Mouse (Mus musculus): ENCODE results near the gene 2610528J11Rik. TPM values are rescaled to one million over a fixed set of nuclear protein-coding genes. Genes with fewer than 3 reads are reported as not detected.
"Not testable (repeated sequence)": the region's sequence is repeated elsewhere in the genome, so short reads cannot be mapped to it uniquely, and the experiment has no call there.

2610528J11Rik gene
- total RNA-seq, 4 experiments from 2014 or later, result not detected

DNA sequence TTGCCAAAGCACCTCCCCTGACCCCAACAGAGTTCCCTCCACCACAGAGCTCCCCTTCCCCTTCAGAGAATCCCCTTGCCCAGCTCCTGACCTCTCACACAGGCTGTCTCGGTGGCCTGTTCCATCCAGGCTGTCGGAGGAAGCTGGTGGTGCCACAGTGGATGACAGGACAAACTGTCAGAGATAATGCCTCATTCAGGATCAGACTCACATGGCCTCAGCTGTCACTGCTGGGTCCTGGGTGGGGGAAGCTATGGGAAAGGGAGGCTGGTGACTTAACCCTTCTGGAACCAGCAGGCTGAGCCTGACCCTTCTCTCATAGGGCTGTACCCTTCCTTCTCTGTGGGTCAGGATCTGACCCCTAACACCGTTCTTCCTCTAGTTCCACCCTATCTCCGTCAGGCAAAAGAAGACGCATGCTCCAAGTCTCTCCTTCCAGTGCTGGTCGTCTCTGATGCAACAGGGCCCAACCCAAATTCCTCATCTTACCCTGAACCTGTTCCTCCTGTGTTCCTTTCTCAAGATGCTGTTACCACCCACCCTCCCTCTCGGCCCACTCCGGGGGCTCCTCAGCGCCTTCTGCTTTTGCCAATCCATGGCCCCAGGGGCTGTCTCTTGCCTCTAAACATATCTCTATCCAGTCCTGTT, 15.8 kb downstream of the 2610528J11Rik start:
- no peak for DNase-seq (ENCODE audit: low spot score in 2 of 2)

DNA sequence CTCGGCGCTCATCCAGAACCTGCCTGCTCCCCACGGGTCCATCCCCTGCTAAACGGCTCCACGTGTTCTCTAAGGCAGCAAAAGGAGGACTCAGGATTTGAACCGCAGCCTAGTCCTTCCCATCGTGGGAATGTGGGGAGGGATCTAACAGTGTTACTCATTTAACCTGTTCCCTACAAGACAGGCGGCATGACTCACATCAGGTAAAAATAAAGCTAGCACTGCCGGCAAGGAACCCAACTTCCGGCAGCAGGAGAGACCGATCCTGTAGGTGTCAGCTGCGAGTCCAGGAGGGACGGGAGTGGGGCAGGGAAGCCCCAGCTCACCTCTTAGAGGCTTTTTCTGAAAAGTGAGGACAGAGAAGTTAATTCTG, 16.3 kb downstream of the 2610528J11Rik start:
- DNase-seq (ENCODE audit: low spot score in 2 of 2), result peak; percentile 34 to 61

DNA sequence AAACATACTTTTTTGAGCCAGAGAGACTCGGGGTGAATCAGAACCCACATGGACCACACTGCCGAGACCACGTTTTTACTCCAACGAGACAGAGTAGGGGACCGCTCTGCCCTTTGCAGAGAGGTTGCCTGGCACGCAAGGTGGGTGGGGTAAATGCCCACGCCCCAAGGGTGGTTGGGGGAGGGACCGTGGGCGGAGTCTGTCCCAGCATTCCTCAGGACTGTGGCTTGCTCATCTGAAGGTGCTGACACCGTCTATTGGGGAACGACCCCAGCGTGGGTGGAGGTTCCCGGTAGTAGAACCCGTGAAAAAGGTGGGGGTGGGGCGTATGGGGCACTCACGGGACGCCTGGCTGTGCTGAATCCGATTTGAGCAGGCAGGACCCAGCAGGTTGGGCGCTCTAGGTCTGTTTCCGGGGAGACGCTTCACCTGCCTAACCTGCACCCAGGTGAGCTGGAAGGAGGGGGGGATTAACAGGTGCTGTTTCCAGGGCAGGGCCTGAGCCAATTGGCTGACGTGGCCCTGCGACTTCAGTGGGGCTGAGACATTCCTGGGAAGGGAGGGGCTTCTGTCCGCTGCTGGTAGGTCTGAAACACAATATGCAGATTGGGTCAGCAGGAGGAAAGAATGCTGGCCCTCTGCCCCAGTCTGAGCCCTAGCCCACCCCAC, 16.9 kb downstream of the 2610528J11Rik start, which contains the start of gene Tmem125:
Gene Tmem125, minus strand, starts transcription at position 453 of the 669 bp plus-strand sequence.
- DNase-seq (ENCODE audit: low spot score in 2 of 2), result no peak

DNA sequence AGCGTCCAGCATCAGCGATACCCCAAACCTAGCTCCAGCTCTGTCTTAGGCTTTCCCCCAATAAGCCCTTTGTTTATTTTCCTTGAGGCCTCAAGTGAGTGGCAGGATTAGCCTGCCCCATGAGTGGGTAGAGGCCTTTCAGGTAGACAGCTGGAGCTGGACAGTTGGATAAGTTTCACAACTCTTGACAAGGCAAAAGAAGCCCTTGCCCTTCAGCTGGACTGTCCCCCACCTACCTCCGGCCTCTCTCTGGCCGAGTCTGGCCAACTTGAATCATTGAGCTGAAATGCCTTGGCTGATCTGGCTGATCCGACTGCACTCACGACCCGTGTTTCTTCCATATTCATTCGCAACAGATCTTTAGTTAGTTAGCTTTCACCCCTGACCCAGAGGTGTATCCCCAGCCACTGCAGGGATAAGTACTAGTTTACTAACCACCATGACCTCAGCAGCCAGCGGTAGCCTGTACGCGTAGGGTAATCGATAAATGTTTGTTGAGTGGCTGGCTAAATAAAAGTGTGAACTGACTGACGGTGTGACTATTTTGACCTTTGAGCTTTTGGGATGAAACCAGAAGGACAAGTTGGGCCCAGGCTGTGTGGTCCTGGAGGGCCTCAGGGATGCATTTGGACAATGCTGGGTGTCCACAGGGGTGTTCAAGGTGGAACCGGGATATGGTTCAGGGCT, 17.8 kb downstream of the 2610528J11Rik start:
- DNase-seq (ENCODE audit: low spot score in 2 of 2), result no peak

DNA sequence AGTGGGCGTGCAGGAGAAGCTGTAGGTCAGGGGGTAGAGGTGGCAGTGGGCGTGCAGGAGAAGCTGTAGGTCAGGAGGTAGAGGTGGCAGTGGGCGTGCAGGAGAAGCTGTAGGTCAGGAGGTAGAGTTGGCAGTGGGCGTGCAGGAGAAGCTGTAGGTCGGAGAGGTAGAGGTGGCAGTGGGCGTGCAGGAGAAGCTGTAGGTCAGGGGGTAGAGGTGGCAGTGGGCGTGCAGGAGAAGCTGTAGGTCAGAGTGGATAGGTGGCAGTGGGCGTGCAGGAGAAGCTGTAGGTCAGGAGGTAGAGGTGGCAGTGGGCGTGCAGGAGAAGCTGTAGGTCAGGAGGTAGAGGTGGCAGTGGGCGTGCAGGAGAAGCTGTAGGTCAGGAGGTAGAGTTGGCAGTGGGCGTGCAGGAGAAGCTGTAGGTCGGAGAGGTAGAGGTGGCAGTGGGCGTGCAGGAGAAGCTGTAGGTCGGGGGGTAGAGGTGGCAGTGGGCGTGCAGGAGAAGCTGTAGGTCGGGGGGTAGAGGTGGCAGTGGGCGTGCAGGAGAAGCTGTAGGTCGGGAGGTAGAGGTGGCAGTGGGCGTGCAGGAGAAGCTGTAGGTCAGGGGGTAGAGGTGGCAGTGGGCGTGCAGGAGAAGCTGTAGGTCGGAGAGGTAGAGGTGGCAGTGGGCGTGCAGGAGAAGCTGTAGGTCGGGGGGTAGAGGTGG, 20.8 kb downstream of the 2610528J11Rik start:
- peak; percentile 44 to 75 for DNase-seq (ENCODE audit: low spot score in 2 of 2)

DNA sequence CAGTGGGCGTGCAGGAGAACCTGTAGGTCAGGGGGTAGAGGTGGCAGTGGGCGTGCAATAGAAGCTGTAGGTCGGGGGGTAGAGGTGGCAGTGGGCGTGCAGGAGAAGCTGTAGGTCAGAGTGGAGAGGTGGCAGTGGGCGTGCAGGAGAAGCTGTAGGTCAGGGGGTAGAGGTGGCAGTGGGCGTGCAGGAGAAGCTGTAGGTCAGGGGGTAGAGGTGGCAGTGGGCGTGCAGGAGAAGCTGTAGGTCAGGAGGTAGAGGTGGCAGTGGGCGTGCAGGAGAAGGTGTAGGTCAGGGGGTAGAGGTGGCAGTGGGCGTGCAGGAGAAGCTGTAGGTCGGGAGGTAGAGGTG, 21.3 kb downstream of the 2610528J11Rik start:
- not testable (repeated sequence) for DNase-seq (ENCODE audit: low spot score in 2 of 2)

DNA sequence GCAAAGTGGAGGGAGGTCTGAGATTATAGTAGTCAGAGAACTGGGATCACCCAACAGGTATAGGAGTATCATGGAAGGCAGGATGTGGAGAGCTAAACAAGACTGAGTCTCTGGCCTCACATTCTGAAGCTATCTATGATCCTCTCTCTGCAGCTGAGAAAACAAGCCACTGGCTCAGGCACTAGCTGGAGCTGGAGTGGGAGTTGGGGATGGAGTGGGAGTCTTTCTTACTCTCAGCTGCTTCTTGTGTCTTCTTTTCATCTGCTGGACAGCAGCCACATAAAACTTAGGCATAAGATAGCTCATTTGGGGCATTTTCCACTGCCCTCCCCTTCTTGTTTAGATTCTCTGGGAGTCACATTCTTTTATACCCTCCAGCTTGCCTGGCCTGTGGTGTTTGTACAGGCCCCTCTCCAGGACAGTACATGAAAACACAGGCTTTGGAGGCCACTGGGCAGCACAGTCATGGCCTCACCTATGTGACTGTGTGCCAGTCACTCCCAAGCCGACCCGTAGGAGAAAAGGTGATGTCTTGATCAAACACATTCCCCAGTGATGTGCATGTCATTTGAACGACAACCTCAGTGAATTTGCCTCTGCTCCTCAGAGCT, 26.3 kb downstream of the 2610528J11Rik start:
- DNase-seq (ENCODE audit: low spot score in 2 of 2), result no peak

DNA sequence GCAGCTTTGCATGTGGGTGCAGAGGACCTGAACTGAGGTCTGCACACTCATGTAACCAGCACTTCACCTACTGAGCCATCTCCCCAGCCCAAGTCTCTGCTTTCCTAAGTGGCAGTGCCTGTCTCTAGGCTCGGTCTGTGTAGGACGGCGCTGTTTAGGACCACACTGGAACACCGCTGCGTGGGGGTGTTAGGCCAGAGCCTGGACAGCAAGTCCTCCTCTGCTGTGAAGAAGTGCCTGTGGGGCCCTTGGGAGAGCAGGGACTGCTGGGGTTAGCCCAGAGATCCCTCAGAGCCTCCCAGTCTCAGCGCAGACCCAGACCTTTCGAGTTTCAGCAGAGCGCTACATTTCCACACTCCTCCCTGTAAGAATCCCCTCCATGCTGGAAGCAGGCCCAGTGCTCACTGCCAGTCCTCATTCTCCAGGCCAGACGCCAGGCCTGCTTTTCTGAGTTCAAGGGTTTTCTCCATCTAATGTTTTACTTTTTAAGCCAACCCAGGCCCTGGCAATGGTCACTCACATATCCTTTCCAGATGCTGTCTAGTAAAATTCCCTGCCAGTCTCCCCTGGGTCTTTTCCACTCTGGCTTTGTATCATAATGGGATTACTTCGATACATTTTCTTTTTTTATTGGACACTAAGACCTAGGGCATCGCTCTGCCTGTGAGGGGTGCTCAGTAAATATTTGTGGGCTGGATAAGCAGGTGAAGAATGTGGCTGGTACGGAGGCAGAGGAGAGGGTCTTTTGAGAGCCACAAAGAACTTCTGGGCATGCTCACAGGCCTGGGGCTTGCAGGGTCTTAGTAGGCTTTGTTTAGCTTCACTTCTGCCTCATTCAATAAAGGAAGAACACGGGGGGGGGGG, 37.5 kb downstream of the 2610528J11Rik start:
- no peak for DNase-seq (ENCODE audit: low spot score in 2 of 2)

DNA sequence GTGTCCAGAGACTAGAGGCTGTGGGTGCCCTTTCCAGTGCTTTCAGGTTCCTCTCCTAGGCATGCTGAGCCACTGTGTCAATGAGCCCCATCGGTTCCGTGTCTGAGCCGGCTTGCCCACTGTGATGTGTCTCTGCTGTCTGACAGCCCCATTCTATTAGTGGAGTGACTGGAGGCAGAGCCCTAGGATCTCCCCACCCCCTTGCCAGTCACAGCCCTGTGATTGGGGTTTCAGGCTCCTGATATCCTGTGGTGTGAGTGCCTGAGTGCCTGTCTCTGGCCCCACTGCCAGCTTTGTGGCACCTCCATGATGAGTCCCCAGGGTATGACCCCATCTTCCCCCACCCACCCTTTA, 38.1 kb downstream of the 2610528J11Rik start:
- no peak for DNase-seq (ENCODE audit: low spot score in 2 of 2)

DNA sequence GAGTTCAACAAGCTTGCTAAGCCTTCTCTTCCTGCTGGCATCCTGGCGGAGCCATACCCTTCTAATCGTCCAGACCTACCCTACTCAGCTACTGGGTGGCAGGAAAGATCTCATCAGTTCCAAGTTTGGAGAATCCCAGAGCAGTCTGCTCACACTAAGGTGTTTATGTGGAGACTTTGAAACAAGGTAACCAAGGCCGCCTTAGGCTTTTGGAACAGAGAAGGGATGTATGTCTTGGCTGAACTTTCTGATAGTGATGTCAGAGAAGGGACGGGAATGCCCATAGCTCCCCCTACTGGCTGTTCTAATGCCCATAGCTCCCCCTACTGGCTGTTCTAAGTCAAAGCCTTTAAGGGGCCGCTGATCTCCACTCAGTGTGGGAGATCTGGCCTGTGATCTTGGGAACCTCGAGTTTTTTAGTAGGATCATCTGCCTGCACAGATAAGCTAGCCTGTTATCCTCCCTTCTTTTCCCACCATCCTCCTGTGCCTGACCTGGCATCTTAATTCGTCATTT, 39.4 kb downstream of the 2610528J11Rik start:
- peak in 1 of 2 experiments; percentile 40 for DNase-seq (ENCODE audit: low spot score in 2 of 2)

DNA sequence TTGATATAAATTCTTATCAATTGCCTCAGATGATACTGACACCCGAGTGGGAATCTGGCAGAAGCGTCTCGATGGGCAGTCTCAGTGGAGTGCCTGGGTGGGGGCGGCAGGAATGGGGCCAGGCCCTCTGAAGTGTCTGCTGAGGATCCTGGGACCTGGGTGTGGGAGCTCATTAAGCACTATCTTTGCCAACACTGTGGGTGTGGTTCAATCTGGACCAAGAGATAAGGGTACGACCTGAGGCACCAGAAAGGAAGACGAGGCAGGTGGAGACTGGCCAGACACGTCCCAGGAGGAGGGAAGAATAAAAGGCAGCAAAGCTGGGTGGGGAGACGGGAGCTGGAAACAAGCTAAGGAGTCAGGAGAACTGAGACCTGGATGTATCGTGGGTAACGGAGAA, 41.9 kb downstream of the 2610528J11Rik start:
- DNase-seq (ENCODE audit: low spot score in 2 of 2), result no peak

DNA sequence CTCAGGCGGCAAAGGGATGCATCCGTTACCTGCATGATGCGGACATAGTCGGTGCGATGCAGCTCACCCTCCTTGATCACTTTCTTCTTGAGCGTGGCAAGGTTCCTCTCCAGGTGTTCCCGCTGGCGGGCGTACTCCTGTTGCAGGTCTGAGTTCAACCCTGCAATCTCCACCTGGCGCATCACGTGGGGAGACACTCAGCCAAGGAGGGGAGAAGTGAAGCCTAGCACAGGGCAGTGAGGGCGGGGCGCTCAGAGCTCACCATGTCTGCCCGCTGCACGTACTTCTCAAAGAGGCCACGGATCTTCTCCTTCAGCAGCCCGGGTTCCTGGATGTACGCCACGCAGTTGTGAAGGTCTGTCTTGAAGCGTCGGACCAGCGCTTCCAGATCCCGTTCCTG, 42.5 kb downstream of the 2610528J11Rik start:
- no peak for DNase-seq (ENCODE audit: low spot score in 2 of 2)

DNA sequence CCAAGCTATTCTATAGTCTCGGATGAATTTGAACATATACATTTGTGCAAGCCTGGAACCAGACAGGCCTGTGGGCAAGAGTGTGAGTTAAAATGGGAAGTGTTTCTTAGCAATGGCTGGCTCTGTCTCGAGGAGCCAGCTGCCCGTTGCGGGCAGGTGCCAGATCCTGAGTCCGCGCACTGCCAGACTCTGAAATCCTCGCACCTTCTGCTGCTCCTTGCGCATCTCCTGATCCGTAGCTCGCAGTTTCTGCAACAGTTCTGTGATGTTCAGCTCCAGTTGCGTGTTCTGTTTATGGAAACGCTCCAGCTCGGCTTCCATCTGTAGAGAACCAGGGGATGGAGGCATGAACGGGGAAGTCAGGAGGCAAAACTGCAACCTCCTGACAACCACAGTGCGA, 44.6 kb downstream of the 2610528J11Rik start:
- peak in 1 of 2 experiments; percentile 87 for DNase-seq (ENCODE audit: low spot score in 2 of 2)

DNA sequence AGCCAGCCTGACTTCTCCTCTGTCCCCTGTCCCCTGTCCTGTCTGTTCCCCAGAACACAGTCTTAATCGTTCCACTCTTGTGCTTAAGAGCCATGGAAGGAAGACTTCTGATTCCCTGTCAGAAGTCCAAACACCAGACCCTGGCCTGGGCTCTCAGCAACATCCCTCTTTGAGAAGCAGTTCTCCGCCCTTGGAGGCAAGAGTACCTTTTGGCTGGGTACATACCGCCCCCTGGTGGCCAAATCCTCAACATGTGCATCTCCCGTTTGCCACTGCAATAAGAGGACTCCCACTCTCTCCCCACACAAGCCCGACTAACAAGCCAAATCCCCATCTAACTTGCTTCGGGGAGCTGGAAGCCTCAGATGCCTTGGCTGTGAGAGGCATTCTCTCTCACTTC, 49.3 kb downstream of the 2610528J11Rik start:
- peak; percentile 62 to 86 for DNase-seq (ENCODE audit: low spot score in 2 of 2)

DNA sequence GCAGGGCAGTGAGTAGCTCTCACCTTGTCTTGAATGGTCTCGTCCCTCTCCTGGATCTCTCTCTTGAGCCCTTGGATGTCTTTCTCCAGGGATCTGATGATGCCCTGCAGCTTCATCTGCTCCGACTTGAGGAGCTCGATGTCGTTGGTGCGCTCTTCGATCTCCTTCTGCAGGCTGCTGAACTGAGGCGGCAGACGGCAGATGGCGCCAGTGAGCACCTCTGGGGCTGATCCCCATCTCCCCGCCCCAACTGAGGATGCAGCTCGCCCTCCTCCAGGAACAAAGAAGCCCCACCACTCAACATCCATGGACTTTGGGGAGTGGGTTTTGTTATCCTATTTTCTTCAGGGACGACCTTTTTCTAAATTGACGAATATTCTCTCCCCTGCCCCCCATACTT, 52.5 kb downstream of the 2610528J11Rik start:
- no peak for DNase-seq (ENCODE audit: low spot score in 2 of 2)

Other genes with a start within 250 kb of the 2610528J11Rik start
- gene Ptprf, start 235.6 kb upstream of the 2610528J11Rik start, total RNA-seq (2022), result 100 to 1,000 TPM in 3 of 4 experiments, 10 to 100 TPM in 1; 96.0 to 114 (median 107) TPM
- gene Szt2, start 117.7 kb upstream of the 2610528J11Rik start, total RNA-seq (2022), result 10 to 100 TPM; 32.2 to 40.1 (median 37.6) TPM
- gene Med8, start 117.7 kb upstream of the 2610528J11Rik start, total RNA-seq (2022), result 10 to 100 TPM; 47.8 to 56.5 (median 56.1) TPM
- gene Elovl1, start 98.9 kb upstream of the 2610528J11Rik start, total RNA-seq (2022), result 10 to 100 TPM; 16.2 to 26.7 (median 21.1) TPM
- 1 to 10 TPM in 3 of 4 experiments, under 1 TPM in 1; 0.82 to 2.2 (median 1.1) TPM for gene Cdc20, start 89.6 kb upstream of the 2610528J11Rik start, total RNA-seq (2022)
- gene Mpl, start 69.5 kb upstream of the 2610528J11Rik start, total RNA-seq (2022), result under 1 TPM; 0.40 to 0.82 (median 0.59) TPM
- gene Tie1, start 36.9 kb upstream of the 2610528J11Rik start, total RNA-seq (2022), result 1 to 10 TPM; 6.6 to 9.4 (median 8.3) TPM
- 10 to 100 TPM; 10.0 to 14.0 (median 11.1) TPM for gene Tmem125, start 17.0 kb downstream of the 2610528J11Rik start, total RNA-seq (2022)
- 1 to 10 TPM in 1 of 4 experiments, under 1 TPM in 3; 0.65 to 1.1 (median 0.88) TPM for gene Cfap57, start 93.8 kb downstream of the 2610528J11Rik start, total RNA-seq (2022)
- 10 to 100 TPM; 48.2 to 60.8 (median 56.0) TPM for gene Ebna1bp2, start 93.8 kb downstream of the 2610528J11Rik start, total RNA-seq (2022)
- gene Olfr62, start 132.0 kb downstream of the 2610528J11Rik start, total RNA-seq (2022), result not detected
- gene Olfr1342, start 165.8 kb downstream of the 2610528J11Rik start, total RNA-seq (2022), result not detected
- gene Olfr1341, start 176.5 kb downstream of the 2610528J11Rik start, total RNA-seq (2022), result not detected
- gene Olfr1340, start 193.1 kb downstream of the 2610528J11Rik start, total RNA-seq (2022), result not detected
- not detected for gene Olfr1339, start 205.2 kb downstream of the 2610528J11Rik start, total RNA-seq (2022)
- gene Olfr1338, start 231.7 kb downstream of the 2610528J11Rik start, total RNA-seq (2022), result not detected